Mouse (Mus musculus) brown adipose tissue, adult 24 weeks (tissue): ENCODE data around the gene Aspn. TPM values are rescaled to one million over a fixed set of nuclear protein-coding genes. Genes with fewer than 3 reads are reported as not detected.
"Not testable (repeated sequence)": the region's sequence is repeated elsewhere in the genome, so short reads cannot be mapped to it uniquely, and the experiment has no call there.

Source experiments
- H3K27ac ChIP-seq: fragments of 200-500 bp; replicated peaks from 2 replicates; pipeline ENCODE4 v1.5.1; 2012; ENCODE audit warnings: low read depth, mild to moderate bottlenecking, low read length
- H3K4me1 ChIP-seq: fragments of 200-500 bp; 2 replicates; pipeline ENCODE4 v1.6.1; 2012; ENCODE audit warnings: low read length, mixed read lengths; ENCODE audit not compliant: control insufficient read depth, insufficient read depth, insufficient read length
- H3K4me3 ChIP-seq: fragments of 200-500 bp; 2 replicates; pipeline ENCODE4 v1.5.1; 2012; ENCODE audit warnings: low read depth, mild to moderate bottlenecking, low read length, moderate library complexity; ENCODE audit not compliant: insufficient read depth
- polyA plus RNA-seq: library from polyadenylated mRNA; stranded (reverse); fragments of >200 nt; gene quantifications from 2 replicates; pipeline ENCODE4 v1.2.4, GENCODE M21; 2012; ENCODE audit not compliant: missing spikeins, insufficient read depth, insufficient read length

Aspn gene
- polyA plus RNA-seq, 1 experiment = 28.9 TPM

GRCm38 (mm10) chr13:49559185-49559584, 14.9 kb downstream of the Aspn start:
- peaks cover 4% of the 10 kb centered on the region for H3K4me1 ChIP-seq
- no peak overlapping the region for H3K4me3 ChIP-seq
- no peak overlapping the region for H3K27ac ChIP-seq

- Histone ChIP-seq H3K4me3 (no peak overlapping the region), H3K27ac (peak overlapping the region; percentile 46; the same call in 1 of the 2 replicates), H3K4me1 (peaks cover 4% of the 10 kb centered on the region)
Observed at GRCm38 (mm10) chr13:49560886-49561285, 16.6 kb downstream of the Aspn start.

GRCm38 (mm10) chr13:49564347-49564746, 20.1 kb downstream of the Aspn start:
- Histone ChIP-seq H3K27ac (no peak overlapping the region), H3K4me3 (no peak overlapping the region), H3K4me1 (peaks cover 4% of the 10 kb centered on the region; the same call in 1 of the 2 replicates)

- no peak overlapping the region for H3K27ac ChIP-seq
- H3K4me1 ChIP-seq = no peaks in the 10 kb centered on the region
Observed at GRCm38 (mm10) chr13:49570371-49570770, 26.1 kb downstream of the Aspn start.

GRCm38 (mm10) chr13:49571418-49571817, 27.2 kb downstream of the Aspn start:
- Histone ChIP-seq H3K4me3 (no peak overlapping the region), H3K27ac (no peak overlapping the region), H3K4me1 (no peaks in the 10 kb centered on the region)

More at GRCm38 (mm10) chr13:49570371-49570770, 26.1 kb downstream of the Aspn start:
- H3K4me3 ChIP-seq = no peak overlapping the region

GRCm38 (mm10) chr13:49581541-49582530, 37.6 kb downstream of the Aspn start, which contains the start of gene Omd:
TSS of gene Omd (plus strand) at chr13:49582462.
- no peaks in the 10 kb centered on the region for H3K4me1 ChIP-seq
- no peak within 1 kb of the TSS for H3K27ac ChIP-seq
- no peak within 1 kb of the TSS for H3K4me3 ChIP-seq

- Histone ChIP-seq H3K4me3 (no peak overlapping the region), H3K27ac (no peak overlapping the region), H3K4me1 (no peaks in the 10 kb centered on the region)
Observed at GRCm38 (mm10) chr13:49583859-49584258, 39.6 kb downstream of the Aspn start.

GRCm38 (mm10) chr13:49584307-49585005, 40.2 kb downstream of the Aspn start:
- no peaks in the 10 kb centered on the region for H3K4me1 ChIP-seq
- no peak overlapping the region for H3K4me3 ChIP-seq
- H3K27ac ChIP-seq = no peak overlapping the region; the same call in 1 of the 2 replicates

- no peaks in the 10 kb centered on the region for H3K4me1 ChIP-seq
- no peak overlapping the region for H3K4me3 ChIP-seq
- H3K27ac ChIP-seq = 0 out of 2 replicates have a peak overlapping the region, but pooled peaks have one; percentile 45
Observed at GRCm38 (mm10) chr13:49586062-49586461, 41.8 kb downstream of the Aspn start.

GRCm38 (mm10) chr13:49602541-49602940, 58.3 kb downstream of the Aspn start:
- not testable (repeated sequence) for H3K4me3 ChIP-seq, H3K27ac ChIP-seq, H3K4me1 ChIP-seq

- no peak overlapping the region for H3K4me3 ChIP-seq
- H3K4me1 ChIP-seq = no peaks in the 10 kb centered on the region; the same call in 1 of the 2 replicates
- H3K27ac ChIP-seq = no peak overlapping the region
Observed at GRCm38 (mm10) chr13:49603603-49604002, 59.4 kb downstream of the Aspn start.

GRCm38 (mm10) chr13:49607714-49608113, 63.5 kb downstream of the Aspn start, which contains the start of gene Ogn:
TSS of gene Ogn (plus strand) at chr13:49608046.
- H3K4me1 ChIP-seq = no peaks in the 10 kb centered on the region; the same call in 1 of the 2 replicates
- H3K4me3 ChIP-seq = peak within 1 kb of the TSS; percentile 8; the same call in 1 of the 2 replicates
- H3K27ac ChIP-seq = no peak within 1 kb of the TSS

GRCm38 (mm10) chr13:49608589-49609322, 64.5 kb downstream of the Aspn start:
- no peak overlapping the region for H3K27ac ChIP-seq
- no peaks in the 10 kb centered on the region; the same call in 1 of the 2 replicates for H3K4me1 ChIP-seq
- H3K4me3 ChIP-seq = peak overlapping the region; percentile 8; the same call in 1 of the 2 replicates

- Histone ChIP-seq H3K4me1 (no peaks in the 10 kb centered on the region), H3K27ac (no peak overlapping the region), H3K4me3 (no peak overlapping the region)
Observed at GRCm38 (mm10) chr13:49617021-49617420, 72.8 kb downstream of the Aspn start.
